Mouse (Mus musculus) embryo, embryonic 11 days (tissue): ENCODE measurements around the gene Tecpr1.

Source experiments
- DNase-seq: peaks from one replicate; pipeline ENCODE4 v3.0.0-alpha.2; 2015

Tecpr1 gene

GRCm38 (mm10) chr5:144162813-144163517 lies 60.5 kb downstream of the Tecpr1 start:
- DNase-seq, result no peak

- DNase-seq, result no peak
These were observed 61.2 kb downstream of the Tecpr1 start for GRCm38 (mm10) chr5:144162080-144162812.

GRCm38 (mm10) chr5:144159137-144159536 lies 64.3 kb downstream of the Tecpr1 start:
- no peak for DNase-seq

- peak; percentile 16 for DNase-seq
These were observed 64.8 kb downstream of the Tecpr1 start for GRCm38 (mm10) chr5:144158604-144159003.

- peak; percentile 77 for DNase-seq
These were observed 68.9 kb downstream of the Tecpr1 start for GRCm38 (mm10) chr5:144154528-144154927.

GRCm38 (mm10) chr5:144151270-144151669 lies 72.1 kb downstream of the Tecpr1 start:
- DNase-seq, result no peak

- no peak for DNase-seq
These were observed 73.9 kb downstream of the Tecpr1 start for GRCm38 (mm10) chr5:144149530-144149929.

- no peak for DNase-seq
These were observed 76.5 kb downstream of the Tecpr1 start for GRCm38 (mm10) chr5:144146898-144147297.
